8 mouse cellular contexts compared by ENCODE assay signal in the genomic region with DNA sequence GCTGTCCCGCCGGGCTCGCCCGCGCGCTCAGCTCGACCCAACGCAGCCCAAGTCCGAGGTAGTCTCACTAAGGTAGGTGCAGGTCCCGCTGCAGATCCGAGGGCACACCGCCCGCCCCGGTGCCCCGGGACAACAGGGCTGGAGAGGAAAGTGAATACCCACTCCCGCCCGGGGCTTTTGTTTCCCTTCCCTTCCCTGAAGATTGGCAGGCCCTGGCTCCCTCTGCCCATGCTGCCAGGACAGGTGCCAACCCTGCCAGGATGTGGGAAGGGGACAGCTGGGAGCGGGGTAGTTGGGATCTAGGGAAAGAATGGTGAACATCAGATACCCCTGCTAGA. TPM values are rescaled to one million over a fixed set of nuclear protein-coding genes. Genes with fewer than 3 reads are reported as not detected.
A peak's percentile ranks its signal among the peaks of the same experiment; 100 is the strongest.
DNase-seq lines count a peak whose midpoint lies in the region; ATAC-seq and TF ChIP-seq lines count a peak whose summit lies in the region.

No protein-coding gene starts in this region.

- no peak for TF ChIP-seq POLR2A in spleen, adult 2 months (IDR thresholded peaks at IDR 0.05; ENCODE audit: low read depth, low read length)

- peak overlapping the region; percentile 74 for H3K27ac ChIP-seq in gastrocnemius, adult 2 months
- H3K27ac ChIP-seq in spleen, adult 2 months (ENCODE audit: insufficient read depth, low read length): no peak overlapping the region
- no peak overlapping the region for H3K27ac ChIP-seq in liver, embryonic 13.5 days

- H3K4me2 ChIP-seq in liver, embryonic 13.5 days: peak overlapping the region; percentile 68

- WGBS in spleen, adult 2 months: 7% methylated on average over 18 of the region's 18 CpGs
- 4% methylated on average over 18 of the region's 18 CpGs for WGBS in liver, embryonic 13.5 days (ENCODE audit: insufficient replicate concordance)

- no peaks in the 10 kb centered on the region for H3K9me3 ChIP-seq in liver, embryonic 13.5 days (replicated peaks)

- intact Hi-C loops in gastrocnemius, adult 2 months (cut with DNase I): no loop called here

- H3K36me3 ChIP-seq in spleen, adult 2 months (ENCODE audit: control insufficient read depth, insufficient read depth, low read length): no peaks in the 10 kb centered on the region
- no peaks in the 10 kb centered on the region for H3K36me3 ChIP-seq in liver, embryonic 13.5 days

- H3K4me3 ChIP-seq in gastrocnemius, adult 2 months: peak overlapping the region; percentile 69
- H3K4me3 ChIP-seq in spleen, adult 2 months (ENCODE audit: extremely low read depth, insufficient read depth, insufficient read length): peak overlapping the region; percentile 45; the same call in 1 of the 2 replicates
- H3K4me3 ChIP-seq in liver, embryonic 13.5 days (replicated peaks): peak overlapping the region; percentile 51

- no peak for DNase-seq in gastrocnemius, adult 2 months
- DNase-seq in gastrocnemius, adult 18-20 months (ENCODE audit: low spot score): no peak
- no peak for DNase-seq in spleen, adult 2 months (ENCODE audit: low read depth in 1 of 2, low spot score in 2 of 2)
- DNase-seq in spleen, postnatal 14 days (ENCODE audit: low spot score in 2 of 2): no peak
- no peak for DNase-seq in liver, embryonic 13.5 days
- DNase-seq in urinary bladder, postnatal 36 days (ENCODE audit: low spot score in 2 of 2): no peak
- DNase-seq in right cerebral cortex, adult 18-20 months: no peak
- no peak for DNase-seq in left cerebral cortex, adult 9 months (ENCODE audit: low spot score in 2 of 2)

- TF ChIP-seq CTCF in gastrocnemius, adult 2 months (IDR thresholded peaks at IDR 0.05): no peak
- TF ChIP-seq CTCF in spleen, adult 2 months (IDR thresholded peaks at IDR 0.05; ENCODE audit: extremely low read depth, insufficient read depth, insufficient read length, insufficient replicate concordance): no peak

- no peak for ATAC-seq in liver, embryonic 13.5 days (ENCODE audit: low read depth)

- H3K4me1 ChIP-seq in spleen, adult 2 months (ENCODE audit: control insufficient read depth, insufficient read depth, insufficient read length): peaks cover 3% of the 10 kb centered on the region; the same call in 1 of the 2 replicates
- peaks cover 16% of the 10 kb centered on the region for H3K4me1 ChIP-seq in liver, embryonic 13.5 days (replicated peaks)

- H3K27me3 ChIP-seq in spleen, adult 2 months (ENCODE audit: control insufficient read depth, insufficient read depth, low read length): peaks cover 6% of the 10 kb centered on the region
- peaks cover 63% of the 10 kb centered on the region for H3K27me3 ChIP-seq in liver, embryonic 13.5 days

- H3K9ac ChIP-seq in liver, embryonic 13.5 days: no peak overlapping the region

RNA-seq across cellular contexts. Expression of gene Itgb4, which starts 0.5 kb away (rescaled TPM):
- 1 to 10 TPM; 4.2 to 4.5 TPM for total RNA-seq in gastrocnemius, adult 2 months (2021)
- total RNA-seq in gastrocnemius, adult 18-20 months (2021): 1 to 10 TPM; 3.5 to 5.3 TPM
- polyA plus RNA-seq in spleen, adult 2 months (2012; rRNA removed): 2.5 and 2.8 TPM in 2 replicates
- polyA plus RNA-seq in liver, embryonic 13.5 days (2015; fragmentation: Nextera tagmentation; extraction: Ambion mirVana): 0.23 and 0.25 TPM in 2 replicates

RNA-seq across cellular contexts. Expression of gene Galk1, which starts 37.5 kb away (rescaled TPM):
- 1 to 10 TPM; 3.0 to 3.8 TPM for total RNA-seq in gastrocnemius, adult 2 months (2021)
- total RNA-seq in gastrocnemius, adult 18-20 months (2021): 1 to 10 TPM; 2.6 to 3.2 TPM
- 30.8 and 39.4 TPM in 2 replicates for polyA plus RNA-seq in spleen, adult 2 months (2012; rRNA removed)
- polyA plus RNA-seq in liver, embryonic 13.5 days (2015; fragmentation: Nextera tagmentation; extraction: Ambion mirVana): 164 and 165 TPM in 2 replicates

RNA-seq across cellular contexts. Expression of gene Recql5, which starts 41.8 kb away (rescaled TPM):
- total RNA-seq in gastrocnemius, adult 2 months (2021): 1 to 10 TPM; 7.5 to 8.6 TPM
- 1 to 10 TPM; 6.5 to 7.2 TPM for total RNA-seq in gastrocnemius, adult 18-20 months (2021)
- polyA plus RNA-seq in spleen, adult 2 months (2012; rRNA removed): 28.7 and 32.1 TPM in 2 replicates
- polyA plus RNA-seq in liver, embryonic 13.5 days (2015; fragmentation: Nextera tagmentation; extraction: Ambion mirVana): 9.9 and 10.2 TPM in 2 replicates

RNA-seq across cellular contexts. Expression of gene Sap30bp, which starts 42.0 kb away (rescaled TPM):
- 10 to 100 TPM; 12.1 to 13.4 TPM for total RNA-seq in gastrocnemius, adult 2 months (2021)
- 10 to 100 TPM in 1 of 2 experiments, 1 to 10 TPM in 1; 9.2 to 10.1 TPM for total RNA-seq in gastrocnemius, adult 18-20 months (2021)
- 19.9 and 26.7 TPM in 2 replicates for polyA plus RNA-seq in spleen, adult 2 months (2012; rRNA removed)
- 23.4 and 35.2 TPM in 2 replicates for polyA plus RNA-seq in liver, embryonic 13.5 days (2015; fragmentation: Nextera tagmentation; extraction: Ambion mirVana)

RNA-seq across cellular contexts. Expression of gene H3f3b, which starts 52.7 kb away (rescaled TPM):
- 10 to 100 TPM; 55.9 to 58.7 TPM for total RNA-seq in gastrocnemius, adult 2 months (2021)
- total RNA-seq in gastrocnemius, adult 18-20 months (2021): 10 to 100 TPM; 49.1 to 71.3 TPM
- 161 and 200 TPM in 2 replicates for polyA plus RNA-seq in spleen, adult 2 months (2012; rRNA removed)
- polyA plus RNA-seq in liver, embryonic 13.5 days (2015; fragmentation: Nextera tagmentation; extraction: Ambion mirVana): 785 and 880 TPM in 2 replicates
